Mouse (Mus musculus) embryonic facial prominence, embryonic 15.5 days (tissue): ENCODE measurements around the gene H2al1m. TPM values are rescaled to one million over a fixed set of nuclear protein-coding genes. Genes with fewer than 3 reads are reported as not detected.
"Not testable (repeated sequence)": the region's sequence is repeated elsewhere in the genome, so short reads cannot be mapped to it uniquely, and the experiment has no call there.

ENCODE experiments used
- ATAC-seq: fragments of 200-750 bp; cut with Nextera tagmentation; 2 replicates; pipeline ENCODE4 v1.8.0; 2017; ENCODE audit warnings: low read depth, moderate TSS enrichment; ENCODE audit not compliant: insufficient number of reproducible peaks, low FRiP score, low TSS enrichment
- H3K27ac ChIP-seq: fragments of 300-500 bp; sonication (generic); replicated peaks from 2 replicates; pipeline ENCODE4 v1.5.1; 2015; ENCODE audit warnings: mild to moderate bottlenecking, inconsistent platforms
- H3K27me3 ChIP-seq: fragments of 300-500 bp; sonication (generic); 2 replicates; pipeline ENCODE4 v1.6.1; 2015; ENCODE audit warnings: inconsistent platforms
- H3K36me3 ChIP-seq: fragments of 300-500 bp; sonication (generic); 2 replicates; pipeline ENCODE4 v1.6.1; 2015; ENCODE audit warnings: mild to moderate bottlenecking, inconsistent platforms
- H3K4me1 ChIP-seq: fragments of 300-500 bp; sonication (generic); 2 replicates; pipeline ENCODE4 v1.6.1; 2015; ENCODE audit warnings: inconsistent platforms
- H3K4me2 ChIP-seq: fragments of 300-500 bp; sonication (generic); replicated peaks from 2 replicates; pipeline ENCODE4 v1.6.1; 2015; ENCODE audit warnings: mild to moderate bottlenecking, inconsistent platforms
- H3K4me3 ChIP-seq: fragments of 300-500 bp; sonication (generic); replicated peaks from 2 replicates; pipeline ENCODE4 v1.5.1; 2015; ENCODE audit warnings: mild to moderate bottlenecking, inconsistent platforms
- H3K9ac ChIP-seq: fragments of 300-500 bp; sonication (generic); 2 replicates; pipeline ENCODE4 v1.6.1; 2015; ENCODE audit warnings: inconsistent platforms
- H3K9me3 ChIP-seq: fragments of 300-500 bp; sonication (generic); replicated peaks from 2 replicates; pipeline ENCODE4 v1.6.1; 2016; ENCODE audit warnings: inconsistent platforms
- WGBS: fragments of 180-500 bp; shearing (Covaris S2); methylation state at CpG from one replicate; pipeline ENCODE4 v1.1.7; 2015; 5-methylcytosine and 5-hydroxymethylcytosine counted together
- polyA plus RNA-seq: library from polyadenylated mRNA; unstranded; fragments of >200 nt; fragmentation: Nextera tagmentation; extraction: Ambion mirVana; gene quantifications from 2 replicates; pipeline ENCODE4 v1.2.1, GENCODE M21; 2015

The H2al1m gene
- polyA plus RNA-seq, result not detected in 2 replicates

DNA sequence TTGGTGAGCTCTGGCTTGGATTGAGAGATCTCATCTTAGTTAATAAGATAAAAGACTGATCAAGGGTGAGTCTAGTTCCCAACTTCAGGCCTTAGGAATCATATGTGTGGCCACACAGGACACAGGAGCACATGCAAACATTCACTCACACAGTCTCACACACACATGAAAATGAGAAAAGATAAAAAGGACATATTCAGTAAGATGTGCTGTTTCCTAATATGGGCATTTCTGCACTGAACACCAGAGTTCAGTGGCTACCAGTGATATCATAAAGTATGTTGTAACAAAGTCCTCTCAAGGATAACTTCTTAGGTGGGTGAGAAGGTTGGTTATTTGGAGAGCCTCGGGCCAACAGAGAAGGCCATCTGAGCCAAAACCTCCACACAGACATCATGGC is at the start of gene H2al1m:
Gene H2al1m (plus strand): TSS at position 301 of the 400 bp plus-strand sequence.
- H3K4me1 ChIP-seq, ATAC-seq, H3K4me2 ChIP-seq, H3K27me3 ChIP-seq, H3K36me3 ChIP-seq, H3K9me3 ChIP-seq, H3K9ac ChIP-seq, H3K4me3 ChIP-seq, H3K27ac ChIP-seq: not testable (repeated sequence)
- no CpG with 5 or more reads among the region's 1 CpGs for WGBS

GRCm38 (mm10) chrX:9240737-9241591 is 42.6 kb upstream of the H2al1m start:
- Histone ChIP-seq H3K4me1 (no peaks in the 10 kb centered on the region), H3K4me3 (no peak overlapping the region), H3K36me3 (no peaks in the 10 kb centered on the region), H3K4me2 (no peak overlapping the region), H3K27me3 (no peaks in the 10 kb centered on the region), H3K27ac (no peak overlapping the region), H3K9me3 (no peaks in the 10 kb centered on the region), H3K9ac (no peak overlapping the region)
- ATAC-seq, result no peak
- 83% methylated on average over 5 of the region's 5 CpGs for whole genome bisulfite sequencing

GRCm38 (mm10) chrX:9243381-9243864 is 40.1 kb upstream of the H2al1m start:
- no peak overlapping the region for H3K9ac ChIP-seq
- H3K27me3 ChIP-seq, result no peaks in the 10 kb centered on the region
- ATAC-seq, result no peak
- H3K4me1 ChIP-seq, result no peaks in the 10 kb centered on the region
- 40% methylated on average over 8 of the region's 8 CpGs for WGBS
- H3K27ac ChIP-seq, result no peak overlapping the region
- H3K4me2 ChIP-seq, result no peak overlapping the region
- H3K4me3 ChIP-seq, result no peak overlapping the region
- no peaks in the 10 kb centered on the region for H3K36me3 ChIP-seq
- no peaks in the 10 kb centered on the region for H3K9me3 ChIP-seq

- no peak overlapping the region for H3K4me2 ChIP-seq
- H3K9me3 ChIP-seq, result no peaks in the 10 kb centered on the region
- H3K36me3 ChIP-seq, result no peaks in the 10 kb centered on the region
- H3K4me3 ChIP-seq, result no peak overlapping the region
- H3K27ac ChIP-seq, result no peak overlapping the region
- no peak for ATAC-seq
- no peak overlapping the region for H3K9ac ChIP-seq
- H3K4me1 ChIP-seq, result no peaks in the 10 kb centered on the region
- H3K27me3 ChIP-seq, result no peaks in the 10 kb centered on the region
- 64% methylated on average over 12 of the region's 12 CpGs for WGBS
Observed at GRCm38 (mm10) chrX:9244603-9245336, 38.8 kb upstream of the H2al1m start.

DNA sequence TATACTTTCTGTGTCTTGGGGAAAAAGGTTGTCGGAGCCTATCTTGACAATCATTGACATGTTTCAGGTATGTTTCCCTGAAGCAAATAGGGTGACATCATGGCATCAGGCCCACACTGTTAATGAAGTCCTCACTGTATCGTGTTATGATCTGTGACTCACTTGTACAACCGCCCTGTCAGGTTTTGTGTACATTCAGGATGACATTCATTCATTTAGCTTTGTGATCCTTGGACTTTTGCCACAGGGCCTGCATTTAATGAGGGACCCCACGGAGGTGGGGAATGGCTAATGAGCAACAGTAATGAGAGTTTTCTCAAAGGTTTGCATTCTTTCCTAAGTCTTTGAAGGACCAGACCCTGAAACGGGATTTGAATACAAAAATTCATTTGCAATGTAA is 34.7 kb upstream of the H2al1m start:
- WGBS, result 43% methylated on average over 5 of the region's 5 CpGs
- Histone ChIP-seq H3K4me2 (no peak overlapping the region), H3K27me3 (no peaks in the 10 kb centered on the region), H3K9me3 (no peaks in the 10 kb centered on the region), H3K9ac (no peak overlapping the region), H3K4me3 (no peak overlapping the region), H3K4me1 (no peaks in the 10 kb centered on the region), H3K27ac (no peak overlapping the region), H3K36me3 (no peaks in the 10 kb centered on the region)
- ATAC-seq, result no peak

- H3K9ac ChIP-seq, result no peak overlapping the region
- H3K27me3 ChIP-seq, result no peaks in the 10 kb centered on the region
- 76% methylated on average over 10 of the region's 10 CpGs for WGBS
- H3K4me2 ChIP-seq, result no peak overlapping the region
- no peak overlapping the region for H3K4me3 ChIP-seq
- no peak for ATAC-seq
- H3K27ac ChIP-seq, result no peak overlapping the region
- no peaks in the 10 kb centered on the region for H3K36me3 ChIP-seq
- no peaks in the 10 kb centered on the region for H3K9me3 ChIP-seq
- no peaks in the 10 kb centered on the region for H3K4me1 ChIP-seq
Observed at GRCm38 (mm10) chrX:9253990-9254389, 29.6 kb upstream of the H2al1m start.

DNA sequence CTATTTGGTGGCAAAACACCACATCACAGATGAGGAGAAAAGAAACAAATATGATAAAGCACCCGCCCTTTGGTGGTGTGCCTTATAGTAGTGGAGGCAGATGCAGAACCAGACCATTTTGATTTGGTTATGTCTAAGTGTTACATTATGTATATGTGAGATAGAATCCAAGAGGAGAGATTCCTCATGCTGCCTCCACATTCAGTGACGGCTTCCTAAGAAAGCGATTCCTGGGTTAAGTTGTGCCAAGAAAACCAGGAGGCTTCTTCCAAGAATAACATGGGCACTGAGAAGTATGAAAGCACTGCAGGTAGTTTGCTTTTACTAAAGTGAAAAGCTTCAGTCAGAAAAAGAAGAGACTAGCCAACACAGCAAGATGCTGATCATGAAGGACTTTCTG is 28.7 kb upstream of the H2al1m start:
- H3K27ac ChIP-seq, result no peak overlapping the region
- no peak overlapping the region for H3K4me3 ChIP-seq
- H3K9me3 ChIP-seq, result no peaks in the 10 kb centered on the region
- H3K4me1 ChIP-seq, result no peaks in the 10 kb centered on the region
- ATAC-seq, result no peak
- H3K36me3 ChIP-seq, result no peaks in the 10 kb centered on the region
- H3K9ac ChIP-seq, result no peak overlapping the region
- H3K27me3 ChIP-seq, result no peaks in the 10 kb centered on the region
- 83% methylated on average over 3 of the region's 3 CpGs for WGBS
- no peak overlapping the region for H3K4me2 ChIP-seq

- ATAC-seq, result no peak
- Histone ChIP-seq H3K9ac (no peak within 1 kb of the TSS), H3K27me3 (no peaks in the 10 kb centered on the region), H3K9me3 (no peaks in the 10 kb centered on the region), H3K27ac (no peak within 1 kb of the TSS), H3K4me1 (no peaks in the 10 kb centered on the region), H3K4me2 (no peak within 1 kb of the TSS), H3K4me3 (no peak within 1 kb of the TSS), H3K36me3 (no peaks in the 10 kb centered on the region)
- WGBS, result 77% methylated on average over 5 of the region's 5 CpGs
Observed at GRCm38 (mm10) chrX:9256766-9257165, 26.8 kb upstream of the H2al1m start, which contains the start of gene Gm14862. Gm14862 (minus strand) TSS chrX:9256899.

- Histone ChIP-seq H3K4me3 (no peak overlapping the region), H3K4me1 (no peaks in the 10 kb centered on the region), H3K36me3 (no peaks in the 10 kb centered on the region), H3K9ac (no peak overlapping the region), H3K27ac (no peak overlapping the region), H3K27me3 (no peaks in the 10 kb centered on the region), H3K9me3 (no peaks in the 10 kb centered on the region), H3K4me2 (no peak overlapping the region)
- 87% methylated on average over 7 of the region's 7 CpGs for WGBS
- no peak for ATAC-seq
Observed at GRCm38 (mm10) chrX:9257831-9258230, 25.7 kb upstream of the H2al1m start.

DNA sequence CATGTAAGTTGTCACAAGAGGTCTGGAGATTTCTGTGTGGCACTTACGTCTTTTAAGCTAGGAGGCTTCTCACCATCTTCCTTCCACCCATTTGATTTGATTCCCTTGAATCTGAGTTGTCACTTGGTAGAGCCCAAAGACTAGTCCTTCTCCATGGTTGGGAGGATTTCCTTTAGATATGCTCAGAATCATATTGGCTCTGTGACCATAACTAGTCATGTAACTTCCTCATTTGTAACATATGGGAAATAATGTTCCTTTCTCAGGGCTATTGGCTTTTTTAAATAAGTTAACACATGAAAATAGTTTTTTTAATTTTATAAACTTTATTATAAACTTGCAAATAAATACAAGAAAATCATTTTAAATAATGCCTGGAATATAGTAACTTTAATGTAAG is 24.3 kb upstream of the H2al1m start:
- Histone ChIP-seq H3K4me2 (no peak overlapping the region), H3K4me1 (no peaks in the 10 kb centered on the region), H3K9me3 (no peaks in the 10 kb centered on the region), H3K36me3 (no peaks in the 10 kb centered on the region), H3K9ac (no peak overlapping the region), H3K27me3 (no peaks in the 10 kb centered on the region), H3K27ac (no peak overlapping the region), H3K4me3 (no peak overlapping the region)
- WGBS, result 55% methylated on average over 1 of the region's 1 CpGs
- no peak for ATAC-seq

GRCm38 (mm10) chrX:9271112-9271511 is 12.5 kb upstream of the H2al1m start:
- H3K27ac ChIP-seq, result no peak overlapping the region
- H3K4me1 ChIP-seq, result no peaks in the 10 kb centered on the region
- no peak for ATAC-seq
- no peak overlapping the region for H3K4me3 ChIP-seq
- H3K4me2 ChIP-seq, result no peak overlapping the region
- no peak overlapping the region for H3K9ac ChIP-seq
- no peaks in the 10 kb centered on the region for H3K9me3 ChIP-seq
- no peaks in the 10 kb centered on the region for H3K27me3 ChIP-seq
- WGBS, result 69% methylated on average over 3 of the region's 3 CpGs
- H3K36me3 ChIP-seq, result no peaks in the 10 kb centered on the region
